Mouse (Mus musculus) liver, adult 2 months (tissue): ENCODE results near the gene Rpp21.

ENCODE experiments used
- CTCF ChIP-seq: fragments of 200-500 bp; IDR thresholded peaks from 2 replicates; pipeline ENCODE4 v1.5.1; 2011; ENCODE audit warnings: low read depth, low read length, control low read depth
- POLR2A ChIP-seq: fragments of 200-500 bp; IDR thresholded peaks from 2 replicates; pipeline ENCODE4 v1.6.1; 2011; ENCODE audit warnings: low read length, control low read depth; ENCODE audit not compliant: insufficient read depth; ENCODE audit errors: extremely low read depth

DNA sequence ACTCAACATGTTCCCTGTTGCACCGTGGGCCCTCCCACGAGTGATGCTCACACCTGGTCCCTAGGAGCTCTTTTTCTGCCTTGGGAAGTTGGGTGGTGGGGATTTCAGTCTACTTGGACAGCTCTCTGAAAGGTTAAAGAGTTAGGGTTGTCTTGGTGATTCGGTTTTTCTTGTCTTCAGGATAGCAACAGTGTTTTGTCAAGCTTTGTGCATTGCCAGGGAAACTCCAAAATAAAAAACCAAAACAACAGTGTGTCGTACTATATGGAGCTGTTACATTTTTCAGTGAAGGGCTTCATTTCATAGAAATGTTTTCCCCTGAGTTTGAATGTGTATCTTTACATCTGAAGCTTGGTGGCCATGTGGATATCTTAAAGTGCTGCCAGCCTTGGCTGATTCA lies 16.9 kb upstream of the Rpp21 start:
- TF ChIP-seq CTCF (no peak), POLR2A (no peak)
